Mouse (Mus musculus): ENCODE measurements around the gene Washc2.

GRCm38 (mm10) chr6:116282546-116282945, 74.7 kb downstream of the Washc2 start:
- peak; percentile 69 for TF ChIP-seq CTCF (IDR thresholded peaks at IDR 0.05; ENCODE audit: low read depth)
- TF ChIP-seq EP300 (IDR thresholded peaks at IDR 0.05; ENCODE audit: low read depth), result no peak

Measured in liver, postnatal 0 days (tissue).